ENCODE assay signal across 8 mouse cellular contexts in the genomic region with DNA sequence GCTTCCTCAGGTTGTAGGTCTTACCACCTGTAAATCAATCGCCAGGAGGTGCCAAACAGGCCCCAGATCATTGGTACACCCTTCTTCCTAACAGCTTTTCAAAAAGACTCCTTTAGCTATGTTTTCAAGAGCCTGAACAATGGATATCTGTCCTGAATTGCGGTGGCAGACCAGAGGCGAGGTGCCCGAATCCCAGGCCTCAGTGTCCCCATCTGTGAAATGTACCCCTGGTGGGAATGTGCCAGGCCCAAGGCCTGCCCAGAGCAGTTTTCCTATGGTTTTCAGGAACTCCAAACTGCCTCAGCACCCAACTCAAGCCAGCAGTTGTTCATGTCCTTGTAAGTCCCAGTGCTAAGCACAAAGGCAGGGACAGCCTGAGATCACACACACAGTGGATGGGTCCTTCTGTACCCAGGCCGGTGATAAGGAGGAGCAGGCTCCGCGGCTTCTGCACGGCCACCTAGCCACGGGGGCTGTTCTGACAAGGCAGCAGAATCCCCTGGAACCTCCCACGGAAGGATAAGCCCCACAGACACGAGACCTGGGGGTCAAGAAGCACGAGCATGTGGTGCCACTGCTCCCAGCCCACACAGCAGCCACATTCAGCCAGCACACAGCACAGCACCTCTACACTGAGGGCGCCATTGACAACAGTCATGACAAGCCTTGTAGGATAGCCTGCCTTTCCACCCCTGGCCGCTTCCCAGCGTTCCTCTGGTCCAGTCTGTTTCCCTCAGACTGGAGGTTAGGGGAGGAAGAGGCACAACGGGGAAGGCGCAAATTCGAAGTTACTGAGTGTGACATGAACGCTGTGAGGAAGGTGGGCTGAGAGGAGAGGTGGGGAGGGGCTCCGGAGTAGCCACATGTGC. TPM values are rescaled to one million over a fixed set of nuclear protein-coding genes. Genes with fewer than 3 reads are reported as not detected.
A peak's percentile ranks its signal among the peaks of the same experiment; 100 is the strongest.
DNase-seq lines count a peak whose midpoint lies in the region; ATAC-seq lines count a peak whose summit lies in the region.

No protein-coding gene starts in this region.

- DNase-seq in kidney, postnatal 14 days = peak; percentile 12
- no peak for DNase-seq in kidney, postnatal 36 days
- DNase-seq in right cerebral cortex, adult 18-20 months = no peak
- no peak for DNase-seq in layer of hippocampus, postnatal 36 days
- DNase-seq in spleen, adult 18-20 months = no peak

- 41% methylated on average over 20 of the region's 20 CpGs for WGBS in embryonic facial prominence, embryonic 13.5 days
- 43% methylated on average over 20 of the region's 20 CpGs for WGBS in intestine, embryonic 15.5 days
- 25% methylated on average over 20 of the region's 20 CpGs for WGBS in neural tube, embryonic 12.5 days

- no peak for ATAC-seq in embryonic facial prominence, embryonic 13.5 days (ENCODE audit: insufficient number of reproducible peaks, insufficient read depth, low FRiP score, low TSS enrichment, low read depth)
- ATAC-seq in intestine, embryonic 15.5 days = no peak
- no peak for ATAC-seq in neural tube, embryonic 12.5 days (ENCODE audit: low FRiP score, low read depth)

- H3K9me3 ChIP-seq in embryonic facial prominence, embryonic 13.5 days = no peaks in the 10 kb centered on the region
- no peaks in the 10 kb centered on the region for H3K9me3 ChIP-seq in intestine, embryonic 15.5 days
- no peaks in the 10 kb centered on the region for H3K9me3 ChIP-seq in neural tube, embryonic 12.5 days

- H3K4me2 ChIP-seq in embryonic facial prominence, embryonic 13.5 days = peak overlapping the region; percentile 99
- peak overlapping the region; percentile 43; the same call in 1 of the 2 replicates for H3K4me2 ChIP-seq in intestine, embryonic 15.5 days (replicated peaks)
- peak overlapping the region; percentile 99 for H3K4me2 ChIP-seq in neural tube, embryonic 12.5 days (replicated peaks)

- H3K27ac ChIP-seq in embryonic facial prominence, embryonic 13.5 days = peak overlapping the region; percentile 91
- H3K27ac ChIP-seq in intestine, embryonic 15.5 days = peak overlapping the region; percentile 72
- peak overlapping the region; percentile 96 for H3K27ac ChIP-seq in neural tube, embryonic 12.5 days

- peaks cover 79% of the 10 kb centered on the region for H3K4me1 ChIP-seq in embryonic facial prominence, embryonic 13.5 days
- peaks cover 79% of the 10 kb centered on the region for H3K4me1 ChIP-seq in intestine, embryonic 15.5 days (replicated peaks)
- H3K4me1 ChIP-seq in neural tube, embryonic 12.5 days = peaks cover 82% of the 10 kb centered on the region

- peak overlapping the region; percentile 68 for H3K9ac ChIP-seq in embryonic facial prominence, embryonic 13.5 days
- H3K9ac ChIP-seq in intestine, embryonic 15.5 days = peak overlapping the region; percentile 23
- H3K9ac ChIP-seq in neural tube, embryonic 12.5 days = peak overlapping the region; percentile 58

- H3K4me3 ChIP-seq in embryonic facial prominence, embryonic 13.5 days = no peak overlapping the region
- no peak overlapping the region for H3K4me3 ChIP-seq in intestine, embryonic 15.5 days (replicated peaks)
- H3K4me3 ChIP-seq in neural tube, embryonic 12.5 days = no peak overlapping the region

- H3K27me3 ChIP-seq in embryonic facial prominence, embryonic 13.5 days = no peaks in the 10 kb centered on the region
- H3K27me3 ChIP-seq in intestine, embryonic 15.5 days (replicated peaks) = no peaks in the 10 kb centered on the region
- H3K27me3 ChIP-seq in neural tube, embryonic 12.5 days (replicated peaks) = no peaks in the 10 kb centered on the region

- H3K36me3 ChIP-seq in embryonic facial prominence, embryonic 13.5 days = peaks cover 54% of the 10 kb centered on the region
- H3K36me3 ChIP-seq in intestine, embryonic 15.5 days = 0 out of 2 replicates have a peak, but pooled peaks cover 7% of the 10 kb centered on the region
- peaks cover 28% of the 10 kb centered on the region for H3K36me3 ChIP-seq in neural tube, embryonic 12.5 days

RNA-seq across cellular contexts. Expression of a gene that starts 7.5 kb away (rescaled TPM):
- polyA plus RNA-seq in embryonic facial prominence, embryonic 13.5 days (2015; fragmentation: Nextera tagmentation; extraction: Ambion mirVana) = 446 and 470 TPM in 2 replicates
- polyA plus RNA-seq in intestine, embryonic 15.5 days (2015; fragmentation: Nextera tagmentation; extraction: Ambion mirVana) = 334 and 335 TPM in 2 replicates
- polyA plus RNA-seq in neural tube, embryonic 12.5 days (2016; fragmentation: Nextera tagmentation; extraction: Ambion mirVana) = 465 and 488 TPM in 2 replicates
- 100 to 1,000 TPM; 195 to 208 TPM for total RNA-seq in layer of hippocampus, postnatal 36 days (2021)

RNA-seq across cellular contexts. Expression of a gene that starts 18.6 kb away (rescaled TPM):
- 8.4 and 8.6 TPM in 2 replicates for polyA plus RNA-seq in embryonic facial prominence, embryonic 13.5 days (2015; fragmentation: Nextera tagmentation; extraction: Ambion mirVana)
- 34.7 and 37.5 TPM in 2 replicates for polyA plus RNA-seq in intestine, embryonic 15.5 days (2015; fragmentation: Nextera tagmentation; extraction: Ambion mirVana)
- polyA plus RNA-seq in neural tube, embryonic 12.5 days (2016; fragmentation: Nextera tagmentation; extraction: Ambion mirVana) = 4.7 and 4.8 TPM in 2 replicates
- 1 to 10 TPM; 1.7 to 2.2 TPM for total RNA-seq in layer of hippocampus, postnatal 36 days (2021)

RNA-seq across cellular contexts. Expression of a gene that starts 40.2 kb away (rescaled TPM):
- polyA plus RNA-seq in embryonic facial prominence, embryonic 13.5 days (2015; fragmentation: Nextera tagmentation; extraction: Ambion mirVana) = 39.3 and 54.2 TPM in 2 replicates
- 66.4 and 81.9 TPM in 2 replicates for polyA plus RNA-seq in intestine, embryonic 15.5 days (2015; fragmentation: Nextera tagmentation; extraction: Ambion mirVana)
- polyA plus RNA-seq in neural tube, embryonic 12.5 days (2016; fragmentation: Nextera tagmentation; extraction: Ambion mirVana) = 20.6 and 23.3 TPM in 2 replicates
- 10 to 100 TPM; 11.2 to 13.8 TPM for total RNA-seq in layer of hippocampus, postnatal 36 days (2021)

RNA-seq across cellular contexts. Expression of a gene that starts 41.7 kb away (rescaled TPM):
- 3.4 and 4.1 TPM in 2 replicates for polyA plus RNA-seq in embryonic facial prominence, embryonic 13.5 days (2015; fragmentation: Nextera tagmentation; extraction: Ambion mirVana)
- 8.4 and 16.0 TPM in 2 replicates for polyA plus RNA-seq in intestine, embryonic 15.5 days (2015; fragmentation: Nextera tagmentation; extraction: Ambion mirVana)
- 12.8 and 14.1 TPM in 2 replicates for polyA plus RNA-seq in neural tube, embryonic 12.5 days (2016; fragmentation: Nextera tagmentation; extraction: Ambion mirVana)
- 10 to 100 TPM; 53.9 to 60.6 TPM for total RNA-seq in layer of hippocampus, postnatal 36 days (2021)

RNA-seq across cellular contexts. Expression of a gene that starts 47.0 kb away (rescaled TPM):
- 1.6 and 2.8 TPM in 2 replicates for polyA plus RNA-seq in embryonic facial prominence, embryonic 13.5 days (2015; fragmentation: Nextera tagmentation; extraction: Ambion mirVana)
- 0.74 and 0.97 TPM in 2 replicates for polyA plus RNA-seq in intestine, embryonic 15.5 days (2015; fragmentation: Nextera tagmentation; extraction: Ambion mirVana)
- polyA plus RNA-seq in neural tube, embryonic 12.5 days (2016; fragmentation: Nextera tagmentation; extraction: Ambion mirVana) = 0.84 and 1.5 TPM in 2 replicates
- total RNA-seq in layer of hippocampus, postnatal 36 days (2021) = 1 to 10 TPM; 1.3 to 1.8 TPM

Comparison
In these comparisons a context has a peak if more than half of its experiments do, and no peak if none do; other contexts are left out.
1. H3K4me2 ChIP-seq: peak in every context shown above with its lines; median percentile 99 in embryonic facial prominence, embryonic 13.5 days; 99 in neural tube, embryonic 12.5 days; 43 in intestine, embryonic 15.5 days.